Mouse (Mus musculus) ES-Bruce4 (cell line): ENCODE data around the gene Yif1b.

Source experiments
- CTCF ChIP-seq: IDR thresholded peaks from one replicate; pipeline ENCODE4 v1.8.1; 2011; ENCODE audit warnings: low read depth, low read length
- EP300 ChIP-seq: IDR thresholded peaks from 2 replicates; pipeline ENCODE4 v1.6.1; 2011; ENCODE audit warnings: low read depth, low read length; ENCODE audit not compliant: insufficient read depth
- POLR2A ChIP-seq: IDR thresholded peaks from one replicate; pipeline ENCODE4 v1.8.1; 2011; ENCODE audit warnings: low read length; ENCODE audit not compliant: insufficient read depth

- TF ChIP-seq EP300: no peak
- peak; percentile 24 for TF ChIP-seq CTCF
- no peak for TF ChIP-seq POLR2A
These were observed 3.5 kb upstream of the Yif1b start for GRCm38 (mm10) chr7:29234661-29235060.
